Mouse (Mus musculus) CH12.LX (cell line): Measurements from ENCODE around the gene Borcs6. TPM values are rescaled to one million over a fixed set of nuclear protein-coding genes. Genes with fewer than 3 reads are reported as not detected.

ENCODE experiments used
- DNase-seq: peaks from one replicate; pipeline ENCODE4 v3.0.0-alpha.2; 2013; ENCODE audit errors: extremely low read depth
- H3K27ac ChIP-seq: 2 replicates; pipeline ENCODE4 v1.5.1; 2012; ENCODE audit warnings: low read depth, mild to moderate bottlenecking, control low read depth, moderate library complexity; ENCODE audit not compliant: insufficient read depth
- H3K27me3 ChIP-seq: replicated peaks from 2 replicates; pipeline ENCODE3; 2012; ENCODE audit warnings: inconsistent platforms
- H3K36me3 ChIP-seq, 2 experiments: replicated peaks in 1 of 2; 2 replicates each; pipeline versions ENCODE3 to v1.6.1; 2012; ENCODE audit warnings: inconsistent platforms in 1 of 2, low read length in 1 of 2, mild to moderate bottlenecking in 1 of 2, mixed read lengths in 1 of 2, moderate library complexity in 1 of 2; ENCODE audit not compliant: control insufficient read depth in 1 of 2, insufficient read depth in 1 of 2
- H3K4me1 ChIP-seq, 2 experiments: 2 replicates each; pipeline ENCODE4 v1.6.1; 2012; ENCODE audit warnings: inconsistent platforms in 1 of 2, moderate library complexity in 1 of 2; ENCODE audit not compliant: insufficient read depth in 2 of 2, control insufficient read depth in 1 of 2
- H3K4me2 ChIP-seq: 2 replicates; pipeline ENCODE4 v1.6.1; 2012; ENCODE audit warnings: low read depth, mild to moderate bottlenecking, control low read depth; ENCODE audit not compliant: poor library complexity, insufficient read depth, severe bottlenecking
- H3K4me3 ChIP-seq, 3 experiments: fragments of 150-350 bp in 1 of 3; sonication (generic) in 1 of 3; replicated peaks in 1 of 3; 2 replicates each; pipeline versions ENCODE3 to v1.5.1; 2011 to 2012; ENCODE audit warnings: low read depth in 2 of 3, low read length in 2 of 3, mild to moderate bottlenecking in 2 of 3, moderate library complexity in 2 of 3, control low read depth in 1 of 3, improper control_type of control experiment in 1 of 3, inconsistent platforms in 1 of 3, mixed read lengths in 1 of 3; ENCODE audit not compliant: poor library complexity in 1 of 3
- H3K79me2 ChIP-seq: replicated peaks from 2 replicates; pipeline ENCODE4 v1.6.1; 2012; ENCODE audit warnings: mild to moderate bottlenecking, moderate library complexity; ENCODE audit not compliant: control insufficient read depth, poor library complexity, insufficient read depth, severe bottlenecking; ENCODE audit errors: extremely low read depth
- H3K9ac ChIP-seq: 2 replicates; pipeline ENCODE4 v1.6.1; 2012; ENCODE audit warnings: low read depth, mild to moderate bottlenecking, control low read depth, moderate library complexity; ENCODE audit not compliant: insufficient read depth
- H3K9me3 ChIP-seq: replicated peaks from 2 replicates; pipeline ENCODE3; 2012; ENCODE audit warnings: low read length, inconsistent platforms, mixed read lengths
- CHD2 ChIP-seq: IDR thresholded peaks from 2 replicates; pipeline ENCODE4 v1.6.1; 2011; ENCODE audit warnings: low read length, improper control_type of control experiment
- CTCF ChIP-seq, 2 experiments: IDR thresholded peaks in 1 of 2; conservative IDR thresholded peaks in 1 of 2; 2 replicates each; pipeline ENCODE4 v1.5.1; 2011 to 2012; ENCODE audit warnings: low read depth in 2 of 2, low read length in 2 of 2, improper control_type of control experiment in 1 of 2, inconsistent platforms in 1 of 2, mild to moderate bottlenecking in 1 of 2, moderate library complexity in 1 of 2
- ETS1 ChIP-seq: conservative IDR thresholded peaks from 2 replicates; pipeline ENCODE4 v1.6.1; 2012; ENCODE audit warnings: low read depth, mild to moderate bottlenecking, inconsistent platforms, low read length, improper control_type of control experiment, moderate library complexity
- GABPA ChIP-seq: IDR thresholded peaks from 2 replicates; pipeline ENCODE4 v1.6.1; 2012; ENCODE audit warnings: low read depth, low read length, improper control_type of control experiment, inconsistent platforms; ENCODE audit not compliant: insufficient replicate concordance
- IRF4 ChIP-seq: IDR thresholded peaks from 2 replicates; pipeline ENCODE4 v1.6.1; 2014; ENCODE audit warnings: low read depth, mild to moderate bottlenecking, inconsistent platforms, low read length, improper control_type of control experiment
- JUN ChIP-seq: IDR thresholded peaks from 2 replicates; pipeline ENCODE4 v1.6.1; 2011; ENCODE audit warnings: low read depth, mild to moderate bottlenecking, low read length, improper control_type of control experiment, moderate library complexity; ENCODE audit not compliant: insufficient read depth
- KAT2A ChIP-seq: IDR thresholded peaks from 2 replicates; pipeline ENCODE4 v1.6.1; 2012; ENCODE audit warnings: low read length, improper control_type of control experiment, inconsistent platforms; ENCODE audit not compliant: insufficient replicate concordance
- MAFK ChIP-seq: IDR thresholded peaks from 2 replicates; pipeline ENCODE4 v1.6.1; 2011; ENCODE audit warnings: low read length, improper control_type of control experiment; ENCODE audit not compliant: insufficient replicate concordance
- MAX ChIP-seq: IDR thresholded peaks from 2 replicates; pipeline ENCODE4 v1.6.1; 2011; ENCODE audit warnings: low read length, improper control_type of control experiment
- MAZ ChIP-seq: IDR thresholded peaks from 2 replicates; pipeline ENCODE4 v1.6.1; 2012; ENCODE audit warnings: low read depth, mild to moderate bottlenecking, inconsistent platforms, low read length, improper control_type of control experiment, moderate library complexity
- MEF2A ChIP-seq: IDR thresholded peaks from 2 replicates; pipeline ENCODE4 v1.6.1; 2014; ENCODE audit warnings: low read depth, mild to moderate bottlenecking, inconsistent platforms, low read length, improper control_type of control experiment, borderline replicate concordance
- NRF1 ChIP-seq: IDR thresholded peaks from 2 replicates; pipeline ENCODE4 v1.6.1; 2014; ENCODE audit warnings: low read depth, mild to moderate bottlenecking, inconsistent platforms, low read length, improper control_type of control experiment, moderate library complexity
- PAX5 ChIP-seq: IDR thresholded peaks from 2 replicates; pipeline ENCODE4 v1.6.1; 2012; ENCODE audit warnings: low read length, inconsistent platforms, mixed read lengths
- POLR2AphosphoS2 ChIP-seq: IDR thresholded peaks from 2 replicates; pipeline ENCODE4 v1.6.1; 2011; ENCODE audit warnings: low read depth, low read length, improper control_type of control experiment
- RAD21 ChIP-seq: IDR thresholded peaks from 2 replicates; pipeline ENCODE4 v1.6.1; 2011; ENCODE audit warnings: low read depth, mild to moderate bottlenecking, low read length, improper control_type of control experiment, moderate library complexity
- UBTF ChIP-seq: IDR thresholded peaks from 2 replicates; pipeline ENCODE4 v1.6.1; 2012; ENCODE audit warnings: low read depth, mild to moderate bottlenecking, inconsistent platforms, low read length, improper control_type of control experiment, moderate library complexity
- USF1 ChIP-seq: IDR thresholded peaks from 2 replicates; pipeline ENCODE4 v1.6.1; 2014; ENCODE audit warnings: low read depth, mild to moderate bottlenecking, inconsistent platforms, low read length, improper control_type of control experiment
- USF2 ChIP-seq: conservative IDR thresholded peaks from 2 replicates; pipeline ENCODE4 v1.6.1; 2011; ENCODE audit warnings: low read depth, low read length, improper control_type of control experiment
- ZC3H11A ChIP-seq: IDR thresholded peaks from 2 replicates; pipeline ENCODE4 v1.6.1; 2012; ENCODE audit warnings: low read depth, mild to moderate bottlenecking, inconsistent platforms, low read length, improper control_type of control experiment
- ZNF384 ChIP-seq: IDR thresholded peaks from 2 replicates; pipeline ENCODE4 v1.6.1; 2012; ENCODE audit warnings: low read depth, low read length, improper control_type of control experiment, inconsistent platforms
- dilution Hi-C: fragments of 300-500 bp; cut with MboI; formaldehyde crosslinking; loops from 2 replicates; pipeline ENCODE4 v1.14.3; 2020; ENCODE audit warnings: low sequenced_read_pairs; ENCODE audit not compliant: extremely low pct_unique_long_range_greater_than_20kb, extremely low pct_ligation_motif_present
- in situ Hi-C: fragments of 300-500 bp; cut with MboI; formaldehyde crosslinking; loops from 3 replicates; pipeline ENCODE4 v1.14.3; 2019; ENCODE audit warnings: low sequenced_read_pairs, low pct_ligation_motif_present, low pct_unique_long_range_greater_than_20kb, mixed read lengths
- polyA plus RNA-seq: library from polyadenylated mRNA; unstranded; fragments of >175 nt; gene quantifications from 2 replicates; pipeline ENCODE4 v1.2.1, GENCODE M21; 2012; ENCODE audit warnings: low read depth; ENCODE audit not compliant: insufficient read length
- total RNA-seq, 2 experiments: library from RNA; depleted of rRNA; stranded (reverse); fragments of 300-350 nt in 1 of 2; fragments of >200 nt in 1 of 2; gene quantifications; 2 replicates each; pipeline ENCODE4 v1.2.3; 2012 to 2014

Borcs6 gene
- total and polyA plus RNA-seq, 3 experiments: 5.4 to 11.1 (median 7.3) TPM

GRCm38 (mm10) chr11:69108223-69108622 is 48.7 kb downstream of the Borcs6 start:
- Histone ChIP-seq H3K27ac (no peak overlapping the region), H3K36me3 (peaks cover 63 to 68% of the 10 kb centered on the region in 2 experiments), H3K4me3 (no peak overlapping the region), H3K9ac (no peak overlapping the region), H3K9me3 (no peaks in the 10 kb centered on the region), H3K4me2 (no peak overlapping the region), H3K4me1 (peaks cover 0 to 18% of the 10 kb centered on the region in 2 experiments; a peak in 2 of 4 replicates), H3K79me2 (no peaks in the 10 kb centered on the region), H3K27me3 (peaks cover 24% of the 10 kb centered on the region)
- dilution Hi-C loops: no loop called here
- in situ Hi-C loops: no loop called here
- TF ChIP-seq USF2 (no peak), ZNF384 (no peak)
- no peak for DNase-seq

- peaks cover 35% of the 10 kb centered on the region for H3K27me3 ChIP-seq
- TF ChIP-seq MAX (no peak), ETS1 (no peak), CTCF (conservative IDR thresholded peaks at IDR 0.05 in 1 of 2, IDR thresholded peaks at IDR 0.05 in 1 of 2; ENCODE audit: low read depth in 2 of 2, low read length in 2 of 2) (no peak), GABPA (no peak), USF1 (no peak), USF2 (no peak), ZNF384 (no peak)
- H3K79me2 ChIP-seq: no peaks in the 10 kb centered on the region
- dilution Hi-C loops (no loop called here), in situ Hi-C loops (no loop called here)
- H3K4me1 ChIP-seq: peaks cover 0 to 18% of the 10 kb centered on the region in 2 experiments; a peak in 2 of 4 replicates
- no peak overlapping the region for H3K4me2 ChIP-seq
- no peak overlapping the region for H3K9ac ChIP-seq
- H3K36me3 ChIP-seq: peaks cover 52 to 58% of the 10 kb centered on the region in 2 experiments
- H3K9me3 ChIP-seq: no peaks in the 10 kb centered on the region
- no peak overlapping the region for H3K27ac ChIP-seq
- no peak for DNase-seq
- no peak overlapping the region for H3K4me3 ChIP-seq
These were observed 49.7 kb downstream of the Borcs6 start for GRCm38 (mm10) chr11:69109032-69109900.

GRCm38 (mm10) chr11:69110319-69111046 is 51.0 kb downstream of the Borcs6 start:
- DNase-seq: peak; percentile 93
- Histone ChIP-seq H3K4me2 (peak overlapping the region; percentile 60), H3K79me2 (no peaks in the 10 kb centered on the region), H3K4me3 (peak overlapping the region in 2 of 3 experiments; percentile 34 to 35), H3K9me3 (no peaks in the 10 kb centered on the region), H3K9ac (peak overlapping the region; percentile 36; the same call in 1 of the 2 replicates), H3K4me1 (peaks cover 0 to 20% of the 10 kb centered on the region in 2 experiments; a peak in 2 of 4 replicates), H3K27ac (no peak overlapping the region), H3K27me3 (peaks cover 47% of the 10 kb centered on the region), H3K36me3 (peaks cover 40 to 45% of the 10 kb centered on the region in 2 experiments)
- dilution Hi-C loops: no loop called here
- in situ Hi-C loops: no loop called here
- TF ChIP-seq JUN (peak; percentile 47), NRF1 (peak; percentile 70), MEF2A (peak; percentile 77), RAD21 (no peak; the same call in 1 of the 2 replicates), MAFK (peak; percentile 96), KAT2A (peak; percentile 86), IRF4 (peak; percentile 75; the same call in 1 of the 2 replicates), MAZ (no peak), ETS1 (peak; percentile 43; the same call in 1 of the 2 replicates), GABPA (no peak), UBTF (no peak), CHD2 (no peak; the same call in 1 of the 2 replicates), PAX5 (no peak), POLR2AphosphoS2 (peak; percentile 98), ZC3H11A (no peak)
